Mouse (Mus musculus) thymus, postnatal 10 days (tissue): ENCODE data around the gene Mthfsd.

Experiments used
- DNase-seq, 2 experiments: peaks; one replicate each; pipeline ENCODE4 v3.0.0; 2021; ENCODE audit warnings: low spot score in 2 of 2

Gene Mthfsd

GRCm38 (mm10) chr8:121088871-121089630 lies 19.1 kb downstream of the Mthfsd start:
- DNase-seq: no peak

GRCm38 (mm10) chr8:121088281-121088680 lies 19.9 kb downstream of the Mthfsd start:
- no peak for DNase-seq

- no peak for DNase-seq
Measured at GRCm38 (mm10) chr8:121086004-121086900, 21.9 kb downstream of the Mthfsd start.

GRCm38 (mm10) chr8:121085561-121085960 lies 22.6 kb downstream of the Mthfsd start:
- no peak for DNase-seq

GRCm38 (mm10) chr8:121085011-121085410 lies 23.2 kb downstream of the Mthfsd start:
- DNase-seq: no peak

- DNase-seq: no peak
Measured at GRCm38 (mm10) chr8:121084210-121084951, 23.8 kb downstream of the Mthfsd start, which contains the start of gene Foxf1. TSS of gene Foxf1 (plus strand) at chr8:121084386.

- DNase-seq: no peak
Measured at GRCm38 (mm10) chr8:121083936-121084209, 24.3 kb downstream of the Mthfsd start.

- DNase-seq: no peak
Measured at GRCm38 (mm10) chr8:121083093-121083935, 24.9 kb downstream of the Mthfsd start.

- no peak for DNase-seq
Measured at GRCm38 (mm10) chr8:121082218-121083092, 25.7 kb downstream of the Mthfsd start.

- DNase-seq: no peak
Measured at GRCm38 (mm10) chr8:121081398-121081797, 26.8 kb downstream of the Mthfsd start.

- no peak for DNase-seq
Measured at GRCm38 (mm10) chr8:121080361-121081090, 27.7 kb downstream of the Mthfsd start.

GRCm38 (mm10) chr8:121079944-121080343 lies 28.2 kb downstream of the Mthfsd start:
- no peak for DNase-seq

- no peak for DNase-seq
Measured at GRCm38 (mm10) chr8:121079201-121079600, 29.0 kb downstream of the Mthfsd start.

GRCm38 (mm10) chr8:121078721-121079120 lies 29.5 kb downstream of the Mthfsd start:
- no peak for DNase-seq

GRCm38 (mm10) chr8:121076555-121076954 lies 31.6 kb downstream of the Mthfsd start:
- no peak for DNase-seq

GRCm38 (mm10) chr8:121075936-121076335 lies 32.3 kb downstream of the Mthfsd start:
- no peak for DNase-seq

- DNase-seq: no peak
Measured at GRCm38 (mm10) chr8:121074848-121075145, 33.4 kb downstream of the Mthfsd start.

GRCm38 (mm10) chr8:121074108-121074847 lies 33.9 kb downstream of the Mthfsd start:
- no peak for DNase-seq
